Mouse (Mus musculus): Measurements from ENCODE around the gene Mndal. TPM values are rescaled to one million over a fixed set of nuclear protein-coding genes. Genes with fewer than 3 reads are reported as not detected.

Gene Mndal
- total RNA-seq, 2 experiments from 2014 or later: 12.8 to 103 TPM

Other genes starting within 250 kb of the Mndal start
- gene Ifi207, start 200.7 kb downstream of the Mndal start, total RNA-seq (2015; ENCODE audit: low replicate concordance): 8.6 and 12.6 TPM in 2 replicates
- gene Ifi207, start 200.7 kb downstream of the Mndal start, total RNA-seq (2017; ENCODE audit: low replicate concordance): 2.4 and 2.7 TPM in 2 replicates
- 5.4 and 9.7 TPM in 2 replicates for gene Ifi204, start 175.5 kb downstream of the Mndal start, total RNA-seq (2015; ENCODE audit: low replicate concordance)
- gene Ifi204, start 175.5 kb downstream of the Mndal start, total RNA-seq (2017; ENCODE audit: low replicate concordance): 10.1 and 13.5 TPM in 2 replicates
- 5.0 and 16.3 TPM in 2 replicates for gene Ifi211, start 29.4 kb downstream of the Mndal start, total RNA-seq (2015; ENCODE audit: low replicate concordance)
- 2.7 and 5.3 TPM in 2 replicates for gene Ifi211, start 29.4 kb downstream of the Mndal start, total RNA-seq (2017; ENCODE audit: low replicate concordance)
- 25.2 and 30.6 TPM in 2 replicates for gene Ifi203, start 181 bp upstream of the Mndal start, total RNA-seq (2015; ENCODE audit: low replicate concordance)
- 7.5 and 8.6 TPM in 2 replicates for gene Ifi203, start 181 bp upstream of the Mndal start, total RNA-seq (2017; ENCODE audit: low replicate concordance)
- gene Ifi202b, start 40.3 kb upstream of the Mndal start, total RNA-seq (2015; ENCODE audit: low replicate concordance): not detected in 2 replicates
- gene Ifi202b, start 40.3 kb upstream of the Mndal start, total RNA-seq (2017; ENCODE audit: low replicate concordance): not detected in 2 replicates
- gene Ifi205, start 89.3 kb upstream of the Mndal start, total RNA-seq (2015; ENCODE audit: low replicate concordance): 1.3 and 4.7 TPM in 2 replicates
- gene Ifi205, start 89.3 kb upstream of the Mndal start, total RNA-seq (2017; ENCODE audit: low replicate concordance): 5.5 TPM in 1 of 2 replicates, not detected in the other
- not detected in 2 replicates for gene Olfr433, start 98.2 kb upstream of the Mndal start, total RNA-seq (2015; ENCODE audit: low replicate concordance)
- gene Olfr433, start 98.2 kb upstream of the Mndal start, total RNA-seq (2017; ENCODE audit: low replicate concordance): not detected in 2 replicates
- not detected in 2 replicates for gene Olfr432, start 106.7 kb upstream of the Mndal start, total RNA-seq (2015; ENCODE audit: low replicate concordance)
- not detected in 2 replicates for gene Olfr432, start 106.7 kb upstream of the Mndal start, total RNA-seq (2017; ENCODE audit: low replicate concordance)
- gene Olfr430, start 124.1 kb upstream of the Mndal start, total RNA-seq (2015; ENCODE audit: low replicate concordance): not detected in 2 replicates
- not detected in 2 replicates for gene Olfr430, start 124.1 kb upstream of the Mndal start, total RNA-seq (2017; ENCODE audit: low replicate concordance)
- gene Olfr429, start 141.8 kb upstream of the Mndal start, total RNA-seq (2015; ENCODE audit: low replicate concordance): not detected in 2 replicates
- not detected in 2 replicates for gene Olfr429, start 141.8 kb upstream of the Mndal start, total RNA-seq (2017; ENCODE audit: low replicate concordance)
- gene Olfr427, start 154.4 kb upstream of the Mndal start, total RNA-seq (2015; ENCODE audit: low replicate concordance): not detected in 2 replicates
- gene Olfr427, start 154.4 kb upstream of the Mndal start, total RNA-seq (2017; ENCODE audit: low replicate concordance): not detected in 2 replicates
- gene Olfr231, start 178.7 kb upstream of the Mndal start, total RNA-seq (2015; ENCODE audit: low replicate concordance): 0.36 and 2.5 TPM in 2 replicates
- gene Olfr231, start 178.7 kb upstream of the Mndal start, total RNA-seq (2017; ENCODE audit: low replicate concordance): 1.2 and 3.5 TPM in 2 replicates
- not detected in 2 replicates for gene Olfr424, start 189.0 kb upstream of the Mndal start, total RNA-seq (2015; ENCODE audit: low replicate concordance)
- gene Olfr424, start 189.0 kb upstream of the Mndal start, total RNA-seq (2017; ENCODE audit: low replicate concordance): not detected in 2 replicates
- gene Olfr420, start 213.1 kb upstream of the Mndal start, total RNA-seq (2015; ENCODE audit: low replicate concordance): not detected in 2 replicates
- 0.77 TPM in 1 of 2 replicates, not detected in the other for gene Olfr420, start 213.1 kb upstream of the Mndal start, total RNA-seq (2017; ENCODE audit: low replicate concordance)
- gene Spta1, start 230.3 kb upstream of the Mndal start, total RNA-seq (2015; ENCODE audit: low replicate concordance): 506 and 527 TPM in 2 replicates
- gene Spta1, start 230.3 kb upstream of the Mndal start, total RNA-seq (2017; ENCODE audit: low replicate concordance): 1,343 and 1,534 TPM in 2 replicates